Mouse (Mus musculus): ENCODE data around the gene Fbxw26. TPM values are rescaled to one million over a fixed set of nuclear protein-coding genes. Genes with fewer than 3 reads are reported as not detected.
"Not testable (repeated sequence)": the region's sequence is repeated elsewhere in the genome, so short reads cannot be mapped to it uniquely, and the experiment has no call there.

The Fbxw26 gene
- total RNA-seq (2021): not detected
- long read RNA-seq, experiment 1: 0 reads
- long read RNA-seq, experiment 2: 0 reads

DNA sequence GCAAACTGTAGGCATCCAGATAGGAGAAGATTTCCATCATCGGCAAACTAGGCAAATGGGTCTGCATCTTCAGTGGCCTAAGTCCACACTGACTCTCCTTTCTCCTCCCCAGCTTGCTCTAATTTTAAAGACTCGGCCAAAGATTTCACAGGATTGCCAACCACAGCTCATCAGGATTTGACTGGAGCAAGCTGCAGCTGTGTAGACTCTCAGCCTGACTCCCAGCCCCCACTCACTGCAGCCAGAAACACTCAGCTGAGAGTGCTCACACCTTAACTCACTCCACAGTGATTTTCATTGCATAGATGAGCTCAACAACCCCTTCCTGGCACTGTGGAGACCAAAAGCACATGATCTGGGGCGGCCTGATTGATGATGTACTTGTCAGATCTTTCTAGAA, at the start of gene Fbxw26:
Fbxw26 (minus strand) TSS at position 101 of the 400 bp plus-strand sequence.
- not testable (repeated sequence) for DNase-seq

DNA sequence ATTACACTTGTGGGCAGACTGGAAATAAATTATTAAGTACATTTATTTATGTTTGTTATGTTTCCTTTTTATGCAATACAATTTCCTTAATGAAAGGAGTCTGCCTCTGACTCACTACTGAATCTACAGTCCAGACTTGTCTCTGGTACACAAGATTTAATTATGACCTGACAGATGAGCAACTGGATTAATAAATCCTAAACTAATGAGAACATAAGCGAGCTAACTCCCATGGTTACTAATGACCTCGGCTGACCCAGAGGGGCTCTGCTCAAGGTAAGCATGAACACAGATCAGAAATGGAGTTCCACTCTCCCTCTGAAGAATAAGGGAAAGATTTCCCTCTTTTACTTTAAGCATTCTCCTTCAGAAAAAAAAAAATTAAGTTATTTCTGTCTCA, 49.3 kb upstream of the Fbxw26 start:
- DNase-seq: no peak

DNA sequence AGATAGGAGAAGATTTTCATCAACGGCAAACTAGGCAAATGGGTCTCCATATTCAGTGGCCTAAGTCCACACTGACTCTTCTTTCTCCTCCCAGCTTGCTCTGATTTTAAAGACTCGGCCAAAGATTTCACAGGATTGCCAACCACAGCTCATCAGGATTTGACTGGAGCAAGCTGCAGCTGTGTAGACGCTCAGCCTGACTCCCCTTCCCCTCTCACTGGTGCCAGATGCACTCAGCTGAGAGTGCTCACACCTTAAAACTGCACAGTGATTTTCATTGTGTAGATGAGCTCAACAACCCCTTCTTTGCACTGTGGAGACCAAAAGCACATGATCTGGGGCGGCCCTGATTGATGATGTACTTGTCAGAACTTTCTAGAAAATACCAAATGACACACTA, 44.7 kb upstream of the Fbxw26 start, which contains the start of gene Fbxw27:
Fbxw27 (minus strand) TSS at position 101 of the 400 bp plus-strand sequence.
- DNase-seq: not testable (repeated sequence)

DNA sequence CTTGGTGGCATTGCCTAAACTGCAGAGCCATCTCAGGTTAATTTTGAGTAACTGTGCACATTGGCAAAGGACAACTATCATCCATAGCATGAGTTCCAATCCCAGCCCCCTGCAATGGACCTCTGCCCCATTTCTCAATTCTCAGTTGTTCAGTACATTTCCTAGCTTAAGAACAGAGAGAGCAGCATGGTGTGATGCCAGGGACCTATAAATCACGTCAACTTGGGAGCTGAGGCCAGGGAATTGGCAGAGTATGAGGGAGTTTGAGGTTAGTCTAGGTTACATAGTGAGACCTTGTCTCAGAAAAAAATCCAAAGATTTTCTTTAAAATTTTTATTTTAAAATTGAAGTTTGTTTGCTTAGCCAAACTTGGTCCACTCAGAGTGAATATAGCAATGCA, 21.0 kb upstream of the Fbxw26 start:
- not testable (repeated sequence) for DNase-seq

DNA sequence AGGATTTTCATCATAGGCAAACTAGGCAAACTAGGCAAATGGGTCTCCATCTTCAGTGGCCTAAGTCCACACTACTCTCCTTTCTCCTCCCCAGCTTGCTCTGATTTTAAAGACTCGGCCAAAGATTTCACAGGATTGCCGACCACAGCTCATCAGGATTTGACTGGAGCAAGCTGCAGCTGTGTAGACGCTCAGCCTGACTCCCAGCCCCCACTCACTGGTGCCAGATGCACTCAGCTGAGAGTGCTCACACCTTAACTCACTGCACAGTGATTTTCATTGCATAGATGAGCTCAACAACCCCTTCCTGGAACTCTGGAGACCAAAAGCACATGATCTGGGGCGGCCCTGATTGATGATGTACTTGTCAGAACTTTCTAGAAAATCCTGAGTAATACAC, 43.3 kb downstream of the Fbxw26 start, which contains the start of gene Fbxw18:
Fbxw18 (minus strand) TSS at position 101 of the 400 bp plus-strand sequence.
- not testable (repeated sequence) for DNase-seq

DNA sequence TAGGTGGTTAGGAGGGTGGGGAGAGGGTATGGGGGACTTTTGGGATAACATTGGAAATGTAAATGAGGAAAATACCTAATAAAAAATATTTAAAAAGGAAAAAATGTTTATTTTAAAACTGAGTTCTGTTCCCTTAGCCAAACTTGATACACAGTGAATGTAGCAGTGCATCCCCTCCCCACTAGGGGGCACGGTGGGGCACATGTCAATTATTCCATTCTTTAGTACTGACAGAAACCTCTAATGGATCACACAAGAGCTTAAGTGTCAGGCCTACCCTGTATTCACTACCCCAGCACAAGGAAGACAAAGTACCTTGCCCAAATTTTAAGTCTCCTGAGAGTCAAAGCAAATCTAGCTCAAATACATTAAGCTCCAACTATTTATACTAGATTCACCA, 60.6 kb downstream of the Fbxw26 start:
- DNase-seq: no peak

Other genes starting within 250 kb of the Fbxw26 start
- gene Fbxw15, start 177.8 kb downstream of the Fbxw26 start, total RNA-seq (2021): not detected
- not detected for gene Fbxw24, start 120.0 kb downstream of the Fbxw26 start, total RNA-seq (2021)
- not detected for gene Fbxw25, start 81.4 kb downstream of the Fbxw26 start, total RNA-seq (2021)
- not detected for gene Fbxw18, start 43.4 kb downstream of the Fbxw26 start, total RNA-seq (2021)
- not detected for gene Fbxw27, start 44.6 kb upstream of the Fbxw26 start, total RNA-seq (2021)
- gene Spink8, start 66.2 kb upstream of the Fbxw26 start, total RNA-seq (2021): not detected
- gene Nme6, start 86.7 kb upstream of the Fbxw26 start, total RNA-seq (2021): 10 to 100 TPM; 22.1 to 26.8 TPM
- gene Camp, start 103.5 kb upstream of the Fbxw26 start, total RNA-seq (2021): not detected
- 1 to 10 TPM; 3.6 to 3.7 TPM for gene Cdc25a, start 129.5 kb upstream of the Fbxw26 start, total RNA-seq (2021)
- 100 to 1,000 TPM; 426 to 444 TPM for gene Map4, start 185.4 kb upstream of the Fbxw26 start, total RNA-seq (2021)

All from gastrocnemius, postnatal 25 days (tissue).